Mouse (Mus musculus) liver, postnatal 0 days (tissue): Measurements from ENCODE around the gene Rps6kl1. TPM values are rescaled to one million over a fixed set of nuclear protein-coding genes. Genes with fewer than 3 reads are reported as not detected.

Experiments used
- ATAC-seq: fragments of 200-750 bp; cut with Nextera tagmentation; 2 replicates; pipeline ENCODE4 v1.8.0; 2017; ENCODE audit warnings: mild to moderate bottlenecking, moderate library complexity
- DNase-seq: peaks from one replicate; pipeline ENCODE4 v3.0.0-alpha.2; 2016
- H3K27ac ChIP-seq: fragments of 300-500 bp; sonication (generic); 2 replicates; pipeline ENCODE4 v1.5.1; 2014; ENCODE audit warnings: antibody characterized with exemption, moderate library complexity, mild to moderate bottlenecking, low read depth
- H3K27me3 ChIP-seq: fragments of 300-500 bp; sonication (generic); 2 replicates; pipeline ENCODE4 v1.6.1; 2014; ENCODE audit warnings: low read length, control low read depth, mixed read lengths; ENCODE audit not compliant: insufficient read depth
- H3K36me3 ChIP-seq: fragments of 300-500 bp; sonication (generic); replicated peaks from 2 replicates; pipeline ENCODE4 v1.6.1; 2014; ENCODE audit warnings: mild to moderate bottlenecking, control low read depth, low read length, moderate library complexity, mixed read lengths; ENCODE audit not compliant: insufficient read depth
- H3K4me1 ChIP-seq: fragments of 300-500 bp; sonication (generic); 2 replicates; pipeline ENCODE4 v1.6.1; 2014; ENCODE audit warnings: antibody characterized with exemption, mild to moderate bottlenecking, control low read depth; ENCODE audit not compliant: insufficient read depth
- H3K4me2 ChIP-seq: fragments of 300-500 bp; sonication (generic); 2 replicates; pipeline ENCODE4 v1.6.1; 2014; ENCODE audit warnings: low read depth, mild to moderate bottlenecking, low read length, moderate library complexity, mixed read lengths
- H3K4me3 ChIP-seq: fragments of 300-500 bp; sonication (generic); 2 replicates; pipeline ENCODE4 v1.5.1; 2014; ENCODE audit warnings: low read depth, low read length
- H3K9ac ChIP-seq: fragments of 300-500 bp; sonication (generic); replicated peaks from 2 replicates; pipeline ENCODE4 v1.6.1; 2014; ENCODE audit warnings: mild to moderate bottlenecking, moderate library complexity
- H3K9me3 ChIP-seq: fragments of 300-500 bp; sonication (generic); 2 replicates; pipeline ENCODE4 v1.6.1; 2016; ENCODE audit warnings: mild to moderate bottlenecking, control low read depth, low read length, mixed read lengths
- CTCF ChIP-seq: sonication (generic); IDR thresholded peaks from 2 replicates; pipeline ENCODE4 v1.5.1; 2016; ENCODE audit warnings: antibody characterized with exemption, low read depth
- EP300 ChIP-seq: IDR thresholded peaks from 2 replicates; pipeline ENCODE4 v1.6.1; 2016; ENCODE audit warnings: antibody characterized with exemption, low read depth, mild to moderate bottlenecking
- whole genome bisulfite sequencing: fragments of 180-500 bp; shearing (Covaris S2); extraction: QIAGEN DNeasy Blood & Tissue Kit; methylation state at CpG from one replicate; pipeline ENCODE4 v1.1.7; 2014; ENCODE audit not compliant: insufficient replicate concordance; 5-methylcytosine and 5-hydroxymethylcytosine counted together
- polyA plus RNA-seq: library from polyadenylated mRNA; unstranded; fragments of >200 nt; fragmentation: Nextera tagmentation; extraction: Ambion mirVana; gene quantifications from 2 replicates; pipeline ENCODE4 v1.2.1, GENCODE M21; 2015

The Rps6kl1 gene
- polyA plus RNA-seq, 1 experiment from 2014 or later, result 0.61 TPM

DNA sequence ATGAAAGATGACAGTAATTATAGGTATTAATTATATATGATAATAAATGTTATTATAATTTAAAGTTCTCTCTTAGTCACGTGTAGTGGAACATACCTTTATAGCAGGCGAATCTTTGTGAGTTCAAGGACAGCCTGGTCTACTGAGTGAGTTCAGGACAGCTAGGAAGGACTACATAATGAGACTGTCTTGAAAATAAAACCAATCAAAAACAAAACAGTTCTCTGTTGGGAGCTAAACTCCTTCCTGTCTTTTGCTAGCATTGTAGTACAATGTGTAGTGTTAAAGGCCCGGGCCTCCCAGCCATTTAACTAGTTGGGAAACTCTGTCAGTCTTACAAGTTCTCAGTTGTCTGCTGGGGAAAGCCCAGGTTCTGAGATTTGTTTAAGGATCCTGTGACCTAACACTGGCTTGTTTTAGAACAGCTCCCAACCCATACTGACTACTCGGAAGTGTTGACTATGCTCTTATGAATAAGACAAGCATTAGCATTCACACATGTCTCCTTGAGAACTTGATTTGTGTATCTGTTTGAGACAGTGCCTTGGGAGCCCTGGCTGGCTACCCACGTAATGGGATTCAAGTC is 49.5 kb downstream of the Rps6kl1 start:
- no peaks in the 10 kb centered on the region for H3K27me3 ChIP-seq
- no peaks in the 10 kb centered on the region for H3K36me3 ChIP-seq
- H3K4me2 ChIP-seq, result no peak overlapping the region
- no peak for DNase-seq
- H3K9ac ChIP-seq, result no peak overlapping the region
- WGBS, result 76% methylated on average over 5 of the region's 5 CpGs
- TF ChIP-seq CTCF (no peak), EP300 (no peak)
- no peak for ATAC-seq
- peaks cover 10% of the 10 kb centered on the region for H3K4me1 ChIP-seq
- no peak overlapping the region for H3K27ac ChIP-seq
- no peaks in the 10 kb centered on the region for H3K9me3 ChIP-seq
- no peak overlapping the region for H3K4me3 ChIP-seq

DNA sequence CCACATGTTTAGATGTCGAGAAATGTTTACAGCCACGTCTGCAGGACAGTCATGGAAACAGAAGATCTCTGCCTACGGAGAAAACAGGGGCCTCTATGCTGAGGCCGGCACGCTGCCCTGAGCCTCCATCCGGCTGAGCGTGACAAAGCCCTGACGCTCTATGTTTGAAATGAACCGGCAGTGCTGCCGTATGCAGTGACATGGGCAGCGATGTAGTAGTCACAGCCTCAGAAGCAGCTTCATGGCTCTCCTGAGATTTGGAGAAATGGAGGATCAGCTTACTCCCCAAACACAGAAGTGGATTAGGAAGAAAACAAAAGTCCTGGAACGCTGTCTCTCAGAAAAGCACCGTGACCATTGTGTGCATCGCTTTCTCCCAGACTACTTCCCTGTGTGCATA is 50.1 kb downstream of the Rps6kl1 start:
- H3K27ac ChIP-seq, result no peak overlapping the region
- H3K9ac ChIP-seq, result no peak overlapping the region
- no peaks in the 10 kb centered on the region for H3K9me3 ChIP-seq
- H3K4me2 ChIP-seq, result no peak overlapping the region
- H3K4me3 ChIP-seq, result no peak overlapping the region
- DNase-seq (no peak), ATAC-seq (no peak)
- no peaks in the 10 kb centered on the region for H3K36me3 ChIP-seq
- peaks cover 7% of the 10 kb centered on the region; the same call in 1 of the 2 replicates for H3K4me1 ChIP-seq
- no peaks in the 10 kb centered on the region for H3K27me3 ChIP-seq
- TF ChIP-seq EP300 (no peak), CTCF (no peak)
- WGBS, result 82% methylated on average over 14 of the region's 14 CpGs

DNA sequence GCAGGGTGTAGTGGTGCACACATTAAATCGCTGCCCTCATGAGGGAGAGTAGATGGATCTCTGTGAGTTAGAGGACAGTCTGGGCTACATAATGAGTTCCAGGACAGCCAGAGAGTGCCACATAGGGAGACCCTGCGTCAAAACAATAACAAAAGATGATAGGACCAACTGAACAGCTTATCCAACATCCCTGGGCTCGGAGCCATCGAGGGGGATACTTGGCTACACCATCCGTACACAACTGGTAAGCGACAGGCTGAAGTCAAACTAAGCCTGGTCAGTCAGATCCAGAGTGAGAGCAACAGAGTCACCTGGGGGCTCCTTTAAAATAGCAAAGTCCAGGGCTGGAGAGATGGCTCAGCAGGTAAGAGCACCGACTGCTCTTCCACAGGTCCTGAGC is 55.2 kb downstream of the Rps6kl1 start:
- DNase-seq, result no peak
- no peaks in the 10 kb centered on the region for H3K27me3 ChIP-seq
- no peaks in the 10 kb centered on the region for H3K36me3 ChIP-seq
- no peaks in the 10 kb centered on the region for H3K4me1 ChIP-seq
- TF ChIP-seq CTCF, result no peak
- TF ChIP-seq EP300, result no peak
- no peak overlapping the region for H3K9ac ChIP-seq
- 87% methylated on average over 7 of the region's 7 CpGs for WGBS
- no peak for ATAC-seq
- no peak overlapping the region for H3K4me2 ChIP-seq
- no peak overlapping the region for H3K27ac ChIP-seq
- H3K9me3 ChIP-seq, result no peaks in the 10 kb centered on the region
- no peak overlapping the region for H3K4me3 ChIP-seq

GRCm38 (mm10) chr12:85095146-85095545 is 55.9 kb downstream of the Rps6kl1 start:
- DNase-seq, result no peak

GRCm38 (mm10) chr12:85094706-85095105 is 56.4 kb downstream of the Rps6kl1 start:
- Histone ChIP-seq H3K27ac (no peak overlapping the region), H3K9me3 (no peaks in the 10 kb centered on the region), H3K27me3 (no peaks in the 10 kb centered on the region), H3K9ac (no peak overlapping the region), H3K36me3 (no peaks in the 10 kb centered on the region), H3K4me1 (no peaks in the 10 kb centered on the region), H3K4me3 (no peak overlapping the region), H3K4me2 (no peak overlapping the region)
- DNase-seq (no peak), ATAC-seq (no peak)
- TF ChIP-seq EP300, result no peak
- TF ChIP-seq CTCF, result no peak
- WGBS, result 73% methylated on average over 10 of the region's 10 CpGs

More at GRCm38 (mm10) chr12:85095146-85095545, 55.9 kb downstream of the Rps6kl1 start:
- ATAC-seq, result no peak
- TF ChIP-seq EP300 (no peak), CTCF (no peak)
- Histone ChIP-seq H3K36me3 (no peaks in the 10 kb centered on the region), H3K27ac (no peak overlapping the region), H3K9ac (no peak overlapping the region), H3K4me1 (no peaks in the 10 kb centered on the region), H3K4me3 (no peak overlapping the region), H3K27me3 (no peaks in the 10 kb centered on the region), H3K9me3 (no peaks in the 10 kb centered on the region), H3K4me2 (no peak overlapping the region)
- 73% methylated on average over 11 of the region's 11 CpGs for WGBS

DNA sequence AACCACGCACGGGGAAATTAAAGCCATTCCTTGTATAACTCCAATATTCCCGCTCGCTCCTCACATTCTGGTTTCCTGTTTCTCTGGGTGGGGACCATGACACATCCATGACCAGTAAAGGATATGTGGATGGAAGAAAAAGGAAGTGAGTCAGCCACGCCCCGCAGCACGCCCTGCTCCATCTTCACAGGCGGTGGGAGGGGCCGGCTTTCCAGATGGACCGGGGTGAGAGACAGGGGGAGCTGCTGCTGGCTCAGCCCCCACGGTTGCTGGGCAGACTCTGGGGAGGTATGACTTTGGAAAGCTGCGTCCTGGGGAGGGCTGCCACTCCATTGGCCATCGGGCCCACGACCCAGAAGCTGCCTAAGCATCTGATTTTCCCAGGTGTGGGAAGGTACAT is 57.1 kb downstream of the Rps6kl1 start:
- Histone ChIP-seq H3K9ac (no peak overlapping the region), H3K4me1 (no peaks in the 10 kb centered on the region), H3K27me3 (no peaks in the 10 kb centered on the region), H3K4me3 (no peak overlapping the region), H3K4me2 (0 out of 2 replicates have a peak overlapping the region, but pooled peaks have one; percentile 22), H3K9me3 (no peaks in the 10 kb centered on the region), H3K27ac (no peak overlapping the region), H3K36me3 (no peaks in the 10 kb centered on the region; the same call in 1 of the 2 replicates)
- DNase-seq, result peak; percentile 59
- TF ChIP-seq CTCF (no peak), EP300 (no peak)
- WGBS, result 23% methylated on average over 14 of the region's 14 CpGs
- ATAC-seq, result peak; percentile 40

DNA sequence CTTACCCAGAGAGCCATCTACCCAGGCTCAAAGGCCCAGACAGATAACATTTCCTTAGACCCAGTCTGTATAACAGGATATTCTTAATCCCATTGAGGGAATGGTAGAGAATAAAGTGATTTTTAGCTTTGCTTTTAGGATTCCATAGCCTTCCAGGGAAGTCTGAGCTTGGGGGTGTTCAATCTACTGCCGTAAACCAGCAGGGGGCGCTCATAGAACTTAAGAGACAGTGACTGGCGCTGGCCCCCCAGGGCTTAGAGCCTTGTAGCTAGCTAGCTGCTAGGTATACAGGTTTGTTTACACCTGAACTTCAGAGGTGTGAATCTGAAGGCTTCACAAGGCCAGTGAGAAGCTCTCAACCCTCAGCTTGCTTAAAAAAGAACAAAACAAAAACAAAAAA is 58.9 kb downstream of the Rps6kl1 start:
- Histone ChIP-seq H3K4me1 (no peaks in the 10 kb centered on the region), H3K9ac (no peak overlapping the region), H3K27ac (no peak overlapping the region), H3K4me3 (no peak overlapping the region), H3K36me3 (no peaks in the 10 kb centered on the region; the same call in 1 of the 2 replicates), H3K27me3 (no peaks in the 10 kb centered on the region), H3K9me3 (no peaks in the 10 kb centered on the region), H3K4me2 (no peak overlapping the region)
- ATAC-seq, result no peak
- TF ChIP-seq CTCF, result peak; percentile 79
- TF ChIP-seq EP300, result no peak
- 4% methylated on average over 3 of the region's 3 CpGs for WGBS
- DNase-seq, result peak; percentile 81
